Comparison of ENCODE assay signal across 1 mouse cellular context in the genomic region with DNA sequence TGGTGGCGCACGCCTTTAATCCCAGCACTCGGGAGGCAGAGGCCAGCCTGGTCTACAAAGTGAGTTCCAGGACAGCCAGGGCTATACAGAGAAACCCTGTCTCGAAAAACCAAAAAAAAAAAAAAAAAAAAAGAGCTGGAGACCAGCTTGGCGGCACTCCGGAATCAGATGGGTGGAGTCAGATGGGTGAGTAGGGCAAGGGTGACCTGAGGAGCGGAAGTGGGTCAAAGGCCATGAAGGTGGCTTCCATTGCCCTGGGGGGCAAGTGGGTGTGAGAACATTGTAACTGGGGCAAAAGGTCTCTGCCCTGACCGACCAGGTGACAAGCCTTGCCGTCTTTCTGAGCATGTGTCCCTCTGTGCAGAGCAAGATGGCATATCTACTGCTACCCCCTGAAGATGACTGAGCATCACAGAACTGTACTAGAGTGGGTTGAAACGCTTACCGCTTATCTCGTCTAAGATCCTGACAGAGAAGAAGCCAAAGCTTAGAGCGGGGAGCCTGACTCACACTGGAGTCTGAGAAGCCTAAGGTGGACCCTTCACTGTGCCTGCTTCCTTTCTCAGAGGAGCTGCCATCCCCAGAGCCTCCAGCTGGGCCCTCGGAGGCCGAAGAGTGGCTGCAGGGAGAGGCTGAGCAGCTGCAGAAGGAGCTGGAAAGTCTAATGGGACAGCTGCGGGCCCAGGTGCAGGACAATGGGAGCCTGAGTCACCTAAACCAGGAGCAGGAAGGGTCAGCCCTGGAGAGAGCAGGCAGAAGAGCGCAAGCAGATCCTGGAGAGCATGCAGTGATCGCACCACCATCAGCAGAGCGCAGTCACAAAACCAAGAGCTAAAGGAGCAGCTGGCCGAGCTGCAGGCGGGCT.
TF ChIP-seq lines count a peak whose summit lies in the region.

No protein-coding gene starts in this region.

TF ChIP-seq in MEL, 35 proteins besides CTCF, POLR2A, EP300 and RAD21:
- TF ChIP-seq MYC (IDR thresholded peaks at IDR 0.05; ENCODE audit: low read depth, low read length): no peak
- TF ChIP-seq ZNF384 (IDR thresholded peaks at IDR 0.05; ENCODE audit: low read depth, low read length): 0 out of 2 replicates have a peak, but pooled peaks have one; percentile 32
- TF ChIP-seq GATA1 (IDR thresholded peaks at IDR 0.05; ENCODE audit: low read depth, low read length): peak; percentile 55; the same call in 1 of the 2 replicates
